Mouse (Mus musculus): Measurements from ENCODE around the gene Ctdnep1.
A peak's percentile ranks its signal among the peaks of the same experiment; 100 is the strongest.
"Not testable (repeated sequence)": the region's sequence is repeated elsewhere in the genome, so short reads cannot be mapped to it uniquely, and the experiment has no call there.

Gene Ctdnep1

DNA sequence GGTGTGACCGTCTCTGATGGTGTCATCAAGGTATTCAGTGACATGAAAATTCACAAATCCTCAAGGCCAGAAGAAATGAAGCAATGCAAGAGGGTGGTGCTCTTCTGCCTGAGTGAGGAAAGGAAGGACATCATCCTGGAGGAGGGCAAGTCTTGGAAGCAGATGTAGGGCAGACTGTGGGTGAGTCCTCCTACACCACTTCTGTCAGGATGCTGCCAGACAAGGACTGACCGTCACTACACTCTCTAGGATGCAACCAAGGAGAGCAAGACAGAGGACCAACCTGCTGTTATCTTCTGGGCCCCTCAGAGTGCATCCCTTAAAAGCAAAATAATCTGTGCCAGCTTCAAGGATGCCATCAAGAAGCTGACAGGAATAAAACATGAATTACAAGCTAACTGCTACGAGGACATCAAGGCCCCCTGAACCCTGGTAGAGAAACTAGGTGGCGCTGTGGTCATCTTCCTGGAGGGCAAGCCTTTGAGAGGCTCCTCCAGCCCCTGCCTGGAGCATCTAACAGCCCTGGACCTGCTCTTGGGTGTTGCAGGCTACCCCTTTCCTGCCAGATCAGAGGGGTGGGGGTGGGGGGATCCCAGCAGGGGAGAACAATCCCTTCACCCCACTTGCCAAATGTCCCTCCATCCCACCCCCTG, 30.0 kb upstream of the Ctdnep1 start:
- no peak for DNase-seq (ENCODE audit: low spot score)

DNA sequence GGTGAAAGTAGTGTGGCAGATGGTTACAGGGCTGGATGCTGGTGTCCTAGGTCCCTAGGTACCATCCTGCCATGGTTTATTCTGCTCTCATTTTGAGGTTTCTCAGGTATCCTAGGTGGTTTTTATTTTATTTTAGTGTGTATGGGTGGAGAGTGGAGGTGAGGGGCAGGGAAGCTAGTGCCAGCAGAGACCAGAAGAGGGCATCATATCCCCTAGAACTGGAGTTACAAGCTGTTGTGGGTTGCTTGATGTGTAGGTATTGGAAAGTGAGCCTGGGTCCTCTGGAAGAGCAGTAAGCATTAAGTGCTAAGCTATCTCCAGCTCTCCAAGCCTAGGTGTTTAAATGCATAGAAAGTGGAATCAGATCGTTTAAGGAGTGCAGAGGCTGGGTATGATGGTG, 28.7 kb upstream of the Ctdnep1 start:
- no peak for DNase-seq (ENCODE audit: low spot score)

DNA sequence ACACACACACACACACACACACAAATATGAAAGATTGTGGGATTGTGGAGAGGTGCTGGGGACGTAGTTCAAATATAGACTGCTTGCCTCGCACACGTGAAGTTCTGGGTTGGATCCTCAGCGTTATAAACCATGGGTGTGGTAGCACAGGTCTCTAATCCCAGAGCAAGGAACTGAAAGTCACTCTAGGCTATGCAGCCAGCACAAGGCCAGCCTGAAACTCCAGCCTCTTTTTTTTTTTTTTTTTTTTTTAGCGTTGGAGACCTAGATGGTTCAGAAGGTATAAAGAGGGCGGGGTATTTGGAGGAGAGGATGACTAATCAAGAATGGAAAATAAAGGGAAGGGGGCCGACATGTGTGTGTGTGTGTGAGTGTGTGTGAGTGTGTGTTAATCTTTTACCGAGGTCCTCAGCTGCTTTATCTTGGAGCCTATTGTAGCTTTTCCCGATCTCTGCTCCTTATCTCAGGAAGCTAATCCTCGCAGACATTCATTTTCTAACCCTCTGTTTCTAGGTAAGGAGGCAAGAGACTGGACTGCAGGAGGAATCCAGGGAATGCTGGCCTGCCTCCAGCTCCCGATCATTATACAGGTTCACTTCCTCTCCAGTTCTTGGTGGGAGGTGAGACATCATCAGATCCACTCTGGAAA, 27.6 kb upstream of the Ctdnep1 start:
- no peak for DNase-seq (ENCODE audit: low spot score)

DNA sequence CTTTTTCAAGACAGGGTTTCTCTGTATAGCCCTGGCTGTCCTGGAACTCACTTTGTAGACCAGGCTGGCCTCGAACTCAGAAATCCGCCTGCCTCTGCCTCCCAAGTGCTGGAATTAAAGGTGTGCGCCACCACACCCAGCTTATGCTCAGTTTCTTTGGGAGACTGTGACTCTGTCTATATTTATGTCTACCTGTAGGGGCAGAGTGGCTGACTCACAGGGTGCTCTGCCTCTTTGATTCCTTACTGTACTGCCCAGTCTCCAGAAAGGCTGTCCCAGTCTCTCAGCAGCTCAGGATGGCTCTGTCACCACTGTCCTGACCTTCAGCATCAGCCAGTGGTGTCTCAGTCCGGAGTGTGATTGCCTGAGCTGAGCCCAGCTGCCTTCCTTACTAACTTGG, 25.3 kb upstream of the Ctdnep1 start:
- DNase-seq (ENCODE audit: low spot score) = not testable (repeated sequence)

DNA sequence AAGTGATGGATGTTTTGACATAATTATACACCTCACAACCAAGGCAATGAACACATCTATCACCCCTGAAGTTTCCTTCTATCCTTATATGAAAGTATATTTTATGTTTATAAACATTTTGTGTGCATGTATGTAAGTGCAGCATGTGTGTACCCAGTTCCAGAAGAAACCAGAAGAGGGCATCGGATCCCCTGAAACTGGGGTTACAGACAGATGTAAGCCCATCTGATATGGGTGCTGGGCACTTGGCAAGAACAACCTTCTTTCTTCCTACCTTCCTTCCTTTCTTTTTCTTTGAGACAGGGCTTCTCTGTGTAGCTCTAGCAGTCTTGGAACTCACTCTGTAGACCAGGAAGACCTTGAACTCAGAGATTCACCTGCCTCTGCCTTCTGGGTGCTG, 24.7 kb upstream of the Ctdnep1 start:
- DNase-seq (ENCODE audit: low spot score) = no peak

DNA sequence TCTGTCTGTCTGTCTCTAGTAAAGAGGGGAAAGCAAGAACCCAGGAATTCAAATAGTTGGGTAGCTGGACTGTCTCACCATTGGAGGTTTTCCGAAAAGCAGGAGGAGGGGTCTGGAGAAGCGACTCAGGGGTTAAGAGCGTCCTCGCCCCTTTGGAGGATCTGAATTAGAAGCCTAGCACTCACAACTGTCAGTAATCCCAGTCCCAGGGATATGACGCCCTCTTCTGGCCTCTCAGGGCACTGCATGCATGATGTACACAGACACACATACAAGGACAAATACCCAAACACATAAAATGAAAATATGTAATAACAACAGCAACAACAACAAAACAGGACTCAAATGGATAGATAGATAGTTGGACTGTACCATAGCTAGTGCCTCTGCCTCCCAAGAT, 20.3 kb upstream of the Ctdnep1 start:
- no peak for DNase-seq (ENCODE audit: low spot score)

DNA sequence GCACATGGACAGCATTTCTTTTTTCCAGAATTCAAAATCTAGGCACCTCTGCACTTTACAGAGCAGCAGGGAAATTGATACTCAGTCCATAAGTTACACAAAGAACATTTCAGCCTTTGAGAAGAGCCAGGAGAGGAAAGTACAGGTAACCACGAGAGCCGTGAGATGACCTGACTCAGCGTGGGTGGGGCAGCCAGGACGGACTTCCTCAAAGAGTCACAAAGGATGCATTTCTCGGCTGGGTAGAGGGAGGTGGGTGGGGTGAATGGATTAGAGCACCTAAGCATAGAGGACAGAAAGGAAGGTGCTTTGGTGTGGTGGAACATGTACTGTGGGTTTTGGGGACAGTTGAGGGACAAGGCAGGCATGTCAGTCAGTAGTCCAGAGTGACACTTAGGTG, 19.1 kb upstream of the Ctdnep1 start:
- DNase-seq (ENCODE audit: low spot score) = no peak

DNA sequence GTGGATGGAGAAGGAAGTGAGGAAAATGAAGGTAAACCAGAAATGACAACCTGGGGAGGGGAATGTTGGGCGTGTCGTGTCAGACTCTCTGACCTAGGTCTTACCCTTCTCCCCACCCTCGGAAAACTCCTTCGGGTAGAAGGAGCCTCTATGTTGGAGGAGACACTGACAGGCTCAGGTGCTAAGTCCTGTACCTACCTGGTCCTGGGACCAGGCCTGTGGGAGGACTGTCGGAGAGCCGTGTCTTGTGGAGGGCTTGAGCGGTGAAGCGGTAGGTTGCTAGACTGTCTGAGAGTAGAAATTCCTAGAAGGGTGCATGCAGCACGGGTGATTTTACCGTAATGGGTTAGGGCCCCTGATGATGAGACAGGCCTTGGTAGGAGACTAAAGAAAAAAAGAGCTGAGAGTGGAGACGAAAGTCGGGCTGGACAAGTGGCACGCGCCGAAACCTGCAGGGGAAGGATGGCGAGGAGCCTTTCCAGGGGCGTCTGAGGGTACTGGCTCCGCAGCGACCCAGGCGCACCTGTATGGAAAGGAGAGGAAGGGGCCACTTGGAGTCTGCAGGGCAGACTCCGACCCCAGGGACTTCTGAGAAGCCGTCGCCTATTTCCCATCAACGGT, 16.2 kb upstream of the Ctdnep1 start, which contains the start of gene Cldn7:
Gene Cldn7, plus strand, starts transcription at position 130 of the 621 bp plus-strand sequence.
- DNase-seq (ENCODE audit: low spot score) = no peak

DNA sequence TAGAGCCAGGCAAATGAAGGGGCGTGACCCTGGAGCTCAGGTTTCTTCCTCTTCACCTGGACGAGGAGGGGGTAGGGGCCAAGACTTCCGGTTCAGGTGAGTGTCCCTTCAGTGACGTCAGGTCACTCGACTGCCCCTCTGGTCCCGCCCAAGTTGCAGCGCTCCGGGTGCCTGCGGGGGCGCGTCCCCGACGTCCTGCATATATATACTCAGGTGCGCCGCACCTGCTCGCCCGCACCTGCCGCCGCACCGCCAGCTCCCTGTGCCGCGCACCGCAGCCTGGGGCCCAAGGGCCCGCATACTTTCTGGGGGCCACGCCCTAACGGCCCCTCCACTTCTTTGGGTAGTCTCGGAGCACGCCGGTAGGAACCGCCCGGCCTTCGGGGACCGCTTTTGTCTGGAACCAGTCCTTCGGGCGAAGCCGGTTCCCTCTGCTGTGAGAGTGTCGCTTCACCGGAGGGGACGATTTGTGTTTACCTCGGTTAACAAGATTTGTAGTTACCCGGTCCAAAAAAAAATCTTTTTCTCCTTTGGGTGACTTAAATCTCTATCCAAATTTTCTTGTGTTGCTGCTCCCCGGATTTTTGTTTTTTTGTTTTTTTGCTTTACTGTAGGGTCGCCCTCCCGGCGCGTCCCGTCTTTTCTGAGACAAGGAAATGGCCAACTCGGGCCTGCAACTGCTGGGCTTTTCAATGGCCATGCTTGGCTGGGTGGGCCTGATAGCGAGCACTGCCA, 15.5 kb upstream of the Ctdnep1 start:
- no peak for DNase-seq (ENCODE audit: low spot score)

DNA sequence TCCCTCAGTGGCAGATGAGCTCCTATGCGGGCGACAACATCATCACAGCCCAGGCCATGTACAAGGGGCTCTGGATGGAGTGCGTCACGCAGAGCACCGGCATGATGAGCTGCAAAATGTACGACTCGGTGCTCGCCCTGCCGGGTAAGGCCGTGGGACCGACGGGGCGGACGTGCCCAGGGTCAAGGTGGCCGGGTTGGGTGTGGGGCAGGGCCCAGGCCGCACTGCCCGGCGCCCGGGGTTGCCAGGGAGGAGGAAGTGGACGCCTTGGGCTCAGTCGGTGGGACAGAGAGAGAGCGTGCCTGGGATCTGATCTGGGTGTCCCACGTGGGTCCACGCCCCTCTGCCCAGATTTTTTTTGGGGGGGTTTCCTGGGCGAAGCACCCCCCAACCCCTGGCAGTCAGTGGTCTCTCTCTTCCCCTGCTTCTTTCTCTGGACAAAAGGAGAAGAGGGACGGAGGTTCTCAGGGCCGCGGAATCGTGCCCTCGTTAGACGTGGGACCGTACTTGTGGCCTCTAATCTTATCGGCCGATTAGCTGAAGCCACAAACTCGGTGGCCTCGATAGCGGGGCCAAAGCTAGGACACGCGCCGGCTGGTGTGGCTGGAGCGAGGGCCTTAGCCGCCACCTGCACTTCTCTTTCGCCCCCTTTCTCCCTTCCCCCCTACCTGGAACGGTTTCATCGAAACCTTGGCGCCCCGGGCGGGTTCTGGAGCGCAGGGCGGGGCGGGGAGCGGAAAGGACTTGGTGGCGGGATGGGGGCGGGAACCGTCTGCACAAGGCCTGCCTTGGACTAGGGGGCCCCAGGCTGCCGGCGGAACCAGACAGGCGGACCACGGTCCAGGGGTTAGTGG, 14.7 kb upstream of the Ctdnep1 start:
- no peak for DNase-seq (ENCODE audit: low spot score)

DNA sequence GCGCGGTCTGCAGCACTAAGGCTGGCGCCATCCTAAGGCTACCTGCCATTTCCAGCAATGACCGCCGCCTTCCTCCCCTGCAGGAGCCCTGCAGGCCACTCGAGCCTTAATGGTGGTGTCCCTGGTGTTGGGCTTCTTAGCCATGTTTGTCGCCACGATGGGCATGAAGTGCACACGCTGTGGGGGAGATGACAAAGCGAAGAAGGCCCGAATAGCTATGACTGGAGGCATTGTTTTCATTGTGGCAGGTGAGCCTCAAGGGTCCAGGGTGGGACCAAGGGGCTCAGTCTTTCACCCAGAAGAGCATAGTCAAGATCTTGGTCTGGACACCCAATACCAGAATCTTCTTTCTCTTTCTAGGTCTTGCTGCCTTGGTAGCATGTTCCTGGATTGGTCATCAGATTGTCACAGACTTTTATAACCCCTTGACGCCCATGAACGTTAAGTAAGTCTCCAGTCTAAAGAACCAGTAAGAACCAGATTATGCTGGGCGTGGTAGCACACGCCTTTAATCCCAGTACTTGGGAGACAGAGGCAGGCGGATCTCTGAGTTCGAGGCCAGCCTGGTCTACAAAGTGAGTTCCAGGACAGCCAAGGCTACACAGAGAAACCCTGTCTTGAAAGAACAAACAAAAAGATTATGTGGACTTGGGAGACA, 14.0 kb upstream of the Ctdnep1 start:
- DNase-seq (ENCODE audit: low spot score) = no peak

DNA sequence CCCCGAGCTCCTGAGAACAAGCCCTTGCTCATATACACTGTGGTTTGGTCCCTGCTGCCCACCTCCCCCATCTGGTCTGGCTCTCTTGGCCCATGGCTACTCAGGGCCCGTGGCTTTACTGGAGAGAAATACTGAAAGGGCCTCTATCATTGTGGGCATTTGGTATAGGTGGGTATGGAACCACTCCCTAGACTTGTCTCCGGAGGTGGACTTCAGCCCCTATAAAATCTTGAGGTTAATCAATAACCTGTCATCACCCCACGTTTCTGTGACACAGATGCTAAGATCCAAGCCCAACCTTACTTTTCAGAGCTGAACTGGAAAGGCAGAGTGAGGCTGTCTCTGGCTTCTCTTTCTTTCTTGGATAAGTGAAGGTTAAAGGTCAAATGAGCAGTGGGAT, 12.2 kb upstream of the Ctdnep1 start:
- no peak for DNase-seq (ENCODE audit: low spot score)

DNA sequence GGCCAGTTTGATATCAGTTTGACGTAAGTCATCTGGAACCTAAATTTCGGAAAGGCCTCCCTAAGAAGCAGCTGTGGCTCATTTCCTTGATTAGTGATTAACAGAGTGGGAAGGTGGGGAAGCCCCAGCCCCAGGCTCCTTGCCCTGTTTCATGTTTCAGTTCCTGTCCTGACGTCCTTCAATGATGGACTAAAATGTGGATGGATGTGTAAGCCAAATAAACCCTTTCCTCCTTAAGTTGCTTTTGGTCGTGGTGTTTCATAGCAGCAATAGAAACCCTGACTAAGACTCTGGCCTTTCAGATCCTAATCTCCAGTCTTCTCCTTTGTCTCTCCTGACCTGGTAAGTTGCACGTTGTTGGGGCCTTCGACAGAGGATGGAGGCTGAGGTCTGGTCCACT, 10.7 kb upstream of the Ctdnep1 start:
- no peak for DNase-seq (ENCODE audit: low spot score)

DNA sequence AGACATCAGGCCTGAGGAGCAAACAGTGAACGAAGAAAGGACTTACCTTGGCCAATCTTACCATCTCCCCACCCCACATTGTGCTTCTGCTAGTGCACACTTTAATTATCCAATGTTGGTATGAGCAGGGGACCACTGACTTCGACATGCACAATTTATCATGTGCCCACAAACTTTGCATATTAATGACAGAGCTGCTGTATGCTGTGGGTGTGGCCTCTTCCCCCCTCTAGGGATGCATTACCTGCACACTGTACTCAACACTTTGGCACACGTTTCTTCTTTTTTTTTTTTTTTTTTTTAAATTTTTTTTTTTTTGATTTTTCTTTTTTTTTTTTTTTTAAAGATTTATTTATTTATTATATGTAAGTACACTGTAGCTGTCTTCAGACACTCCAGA, 10.2 kb upstream of the Ctdnep1 start:
- DNase-seq (ENCODE audit: low spot score) = no peak

DNA sequence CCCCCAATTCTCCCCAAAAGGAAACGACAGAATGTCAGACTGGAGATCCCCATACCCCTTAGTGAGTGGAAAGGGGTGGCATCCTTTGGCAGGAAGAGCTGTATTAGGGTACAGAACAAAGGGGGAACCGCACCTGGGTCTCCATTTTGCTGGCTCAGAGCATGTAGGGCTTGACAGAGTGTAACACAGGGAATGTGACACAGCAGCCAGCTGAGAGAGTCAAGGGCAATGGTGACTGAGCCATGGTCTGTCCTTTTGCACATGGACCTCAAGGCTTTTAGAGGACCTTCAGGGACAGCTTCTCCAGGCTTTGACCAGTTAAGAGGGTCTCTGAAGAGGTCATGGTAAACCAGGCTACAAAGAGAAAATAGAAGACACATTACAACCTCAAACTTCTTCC, 6.0 kb upstream of the Ctdnep1 start:
- DNase-seq (ENCODE audit: low spot score) = no peak

DNA sequence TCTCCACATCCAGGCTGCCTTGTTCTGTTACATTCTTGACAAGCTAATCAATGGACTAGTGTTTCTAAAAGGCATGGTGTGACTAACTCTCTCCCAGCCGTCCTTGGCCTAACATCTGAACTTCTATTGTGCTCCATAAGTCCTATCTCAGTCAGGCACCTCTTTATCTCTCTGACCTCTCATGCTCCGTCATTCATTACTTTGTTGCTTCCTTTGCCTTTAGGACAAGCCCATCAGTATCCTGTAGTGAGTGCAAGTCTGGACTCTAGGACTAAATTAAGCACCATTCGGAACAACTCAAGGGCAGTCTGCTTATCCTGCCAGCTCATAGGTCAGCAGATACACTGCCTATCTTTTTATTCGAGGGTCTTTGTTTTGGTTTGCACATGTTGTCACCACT, 4.7 kb upstream of the Ctdnep1 start:
- no peak for DNase-seq (ENCODE audit: low spot score)

DNA sequence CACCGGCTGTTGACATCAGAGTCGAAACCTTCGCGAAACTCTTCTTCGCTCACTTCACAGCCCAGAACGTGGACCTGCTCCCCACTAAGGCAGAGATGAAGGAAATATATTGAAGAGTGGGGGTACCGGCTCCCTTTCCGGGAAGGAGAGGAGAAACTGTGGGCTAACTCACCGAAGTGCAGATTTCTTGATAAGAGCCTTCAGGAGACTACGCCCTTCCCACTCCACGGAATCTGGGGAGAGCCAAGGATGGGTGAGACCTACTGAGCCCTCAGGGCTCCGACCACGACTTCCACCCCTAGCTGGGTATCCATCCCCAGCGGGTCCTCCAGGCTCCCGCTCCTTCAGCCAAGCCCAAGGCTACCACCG, 1.1 kb upstream of the Ctdnep1 start:
- no peak for DNase-seq (ENCODE audit: low spot score)

DNA sequence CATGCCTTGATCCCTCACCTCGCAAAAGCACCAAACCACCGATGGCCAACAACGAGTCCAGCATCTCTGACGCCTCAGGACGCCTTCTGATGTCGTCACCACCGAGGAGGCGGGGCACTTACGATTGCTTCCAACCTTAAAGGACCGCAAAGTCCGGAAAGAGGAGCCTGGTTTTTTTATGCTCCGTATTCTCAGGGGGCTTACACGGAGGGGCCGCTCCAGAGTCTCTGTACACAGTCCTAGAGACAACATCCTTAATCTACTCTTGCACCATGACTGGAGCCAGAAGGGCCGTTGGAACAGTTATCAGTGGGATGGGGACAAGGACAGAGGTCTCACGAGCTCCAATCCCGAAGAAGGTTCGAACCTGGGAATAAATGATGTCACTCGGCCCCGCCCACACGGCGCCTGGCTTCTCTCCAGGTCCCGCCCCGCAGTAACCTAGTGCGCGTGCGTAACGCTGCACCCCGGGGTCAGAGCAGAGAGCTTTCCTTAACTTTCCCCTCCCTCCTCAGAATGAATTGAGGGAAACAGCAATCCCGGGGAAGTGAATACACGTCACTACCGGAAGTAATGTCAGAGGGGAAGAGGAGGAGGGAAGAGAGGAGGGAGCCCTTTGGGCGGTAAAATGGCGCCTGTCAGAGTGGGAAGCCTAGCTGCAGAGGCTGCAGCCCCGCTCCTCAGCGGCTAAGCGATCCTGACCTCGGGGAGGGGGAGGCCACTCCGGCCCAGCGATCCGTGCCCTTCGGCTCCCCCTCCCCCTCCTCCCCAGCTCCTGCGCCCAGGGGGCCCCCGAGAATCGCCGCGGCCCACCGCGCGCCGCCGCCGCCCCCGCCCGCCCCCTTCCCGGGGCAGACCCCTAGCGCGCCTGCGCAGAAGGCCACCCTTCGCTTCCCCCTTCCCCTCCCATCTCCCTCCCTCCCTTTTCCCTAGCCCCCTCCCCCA, 488 bp upstream of the Ctdnep1 start:
- DNase-seq (ENCODE audit: low spot score) = peak; percentile 97

DNA sequence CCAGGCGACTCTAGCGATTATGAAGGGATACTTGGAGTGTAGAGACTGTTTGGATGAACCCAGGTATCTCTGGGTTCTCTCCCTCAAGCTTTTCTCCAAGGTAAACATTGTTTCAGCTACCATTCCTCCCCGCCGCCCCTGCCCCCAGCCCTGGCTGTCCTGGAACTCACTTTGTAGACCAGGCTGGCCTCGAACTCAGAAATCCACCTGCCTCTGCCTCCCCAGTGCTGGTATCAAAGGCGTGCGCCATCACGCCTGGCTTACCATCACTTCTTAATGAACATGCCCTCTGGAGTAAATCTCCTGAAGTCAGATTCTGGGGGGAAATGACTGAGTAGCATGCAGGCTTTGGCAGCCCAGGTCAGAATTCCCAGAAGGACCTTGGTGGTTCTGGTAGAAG, 1.3 kb downstream of the Ctdnep1 start, which contains the start of gene Elp5:
Gene Elp5, minus strand, starts transcription at position 293 of the 400 bp plus-strand sequence.
- no peak for DNase-seq (ENCODE audit: low spot score)

DNA sequence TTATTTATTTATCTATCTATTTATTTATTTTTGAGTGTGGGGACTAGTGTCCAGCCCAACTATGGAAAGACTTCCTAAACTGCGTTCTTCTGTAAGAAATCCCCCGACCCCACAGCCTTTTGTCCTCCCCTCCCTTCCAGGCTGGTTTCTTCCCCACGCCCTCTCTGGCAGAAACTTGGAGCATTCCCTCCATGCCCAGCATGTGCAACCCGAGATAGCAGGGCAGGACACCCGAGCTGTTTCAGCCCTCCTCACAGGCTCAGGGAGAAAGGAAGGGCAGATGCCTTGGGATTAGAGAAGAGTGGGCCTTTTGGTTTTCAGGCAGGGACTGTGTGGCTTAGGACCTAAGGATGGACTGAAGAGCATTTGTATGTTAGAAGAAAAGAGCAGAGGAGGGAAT, 1.9 kb downstream of the Ctdnep1 start:
- no peak for DNase-seq (ENCODE audit: low spot score)

All from ovary, postnatal 10 days (tissue).